11 mouse cellular contexts compared by ENCODE assay signal in genomic region chr10:107662372-107663065, GRCm38 (mm10). TPM values are rescaled to one million over a fixed set of nuclear protein-coding genes. Genes with fewer than 3 reads are reported as not detected.
DNase-seq lines count a peak whose midpoint lies in the region; ATAC-seq and TF ChIP-seq lines count a peak whose summit lies in the region.
"Had no signal": no experiment of that assay in that cellular context is flagged by ENCODE, and none has a peak within 500 bp of the region (broad histone marks: within the 10 kb centered on the region; RNA-seq: fewer than 3 reads in every experiment).

No protein-coding gene starts in this region.

- no peaks in the 10 kb centered on the region for H3K79me3 ChIP-seq in C2C12 (ENCODE audit: low read depth)

- no peak overlapping the region for H3ac ChIP-seq in C2C12 (ENCODE audit: control insufficient read depth, insufficient read length, low read depth)

- peak; percentile 61; the same call in 1 of the 2 replicates for ATAC-seq in forebrain, embryonic 11.5 days (replicated peaks; ENCODE audit: low FRiP score)
- ATAC-seq in forebrain, embryonic 13.5 days: peak; percentile 92
- ATAC-seq in neural tube, embryonic 15.5 days (ENCODE audit: low FRiP score): no peak; the same call in 1 of the 2 replicates

- no peak overlapping the region for H3K27ac ChIP-seq in forebrain, embryonic 11.5 days (ENCODE audit: low read depth, low read length)
- H3K27ac ChIP-seq in forebrain, embryonic 10.5 days: no peak overlapping the region
- H3K27ac ChIP-seq in forebrain, embryonic 13.5 days: no peak overlapping the region
- no peak overlapping the region for H3K27ac ChIP-seq in neural tube, embryonic 15.5 days (replicated peaks)
- H3K27ac ChIP-seq: neural tube, embryonic 12.5 days had no signal

- H3K4me3 ChIP-seq in forebrain, embryonic 11.5 days (ENCODE audit: low read depth, low read length): no peak overlapping the region
- H3K4me3 ChIP-seq in forebrain, embryonic 10.5 days: no peak overlapping the region
- H3K4me3 ChIP-seq in C2C12 (ENCODE audit: insufficient read depth, poor library complexity, severe bottlenecking): no peak overlapping the region
- no peak overlapping the region for H3K4me3 ChIP-seq in forebrain, embryonic 13.5 days
- H3K4me3 ChIP-seq in neural tube, embryonic 15.5 days (replicated peaks): no peak overlapping the region
- H3K4me3 ChIP-seq: neural tube, embryonic 12.5 days had no signal

- H3K36me3 ChIP-seq in forebrain, embryonic 11.5 days (ENCODE audit: control insufficient read depth, insufficient read depth, low read length): no peaks in the 10 kb centered on the region
- no peaks in the 10 kb centered on the region for H3K36me3 ChIP-seq in forebrain, embryonic 10.5 days (replicated peaks)
- no peaks in the 10 kb centered on the region for H3K36me3 ChIP-seq in C2C12 (ENCODE audit: control insufficient read depth, insufficient read depth)
- H3K36me3 ChIP-seq in forebrain, embryonic 13.5 days (ENCODE audit: poor library complexity, severe bottlenecking): no peaks in the 10 kb centered on the region
- no peaks in the 10 kb centered on the region for H3K36me3 ChIP-seq in neural tube, embryonic 15.5 days
- H3K36me3 ChIP-seq: neural tube, embryonic 12.5 days had no signal

- no peaks in the 10 kb centered on the region for H3K27me3 ChIP-seq in forebrain, embryonic 11.5 days (ENCODE audit: control insufficient read depth, insufficient read depth, low read length)
- no peaks in the 10 kb centered on the region for H3K27me3 ChIP-seq in forebrain, embryonic 10.5 days (ENCODE audit: poor library complexity, severe bottlenecking)
- H3K27me3 ChIP-seq in C2C12 (ENCODE audit: control insufficient read depth, insufficient read depth, insufficient read length): no peaks in the 10 kb centered on the region
- no peaks in the 10 kb centered on the region for H3K27me3 ChIP-seq in forebrain, embryonic 13.5 days
- H3K27me3 ChIP-seq in neural tube, embryonic 15.5 days (replicated peaks): no peaks in the 10 kb centered on the region
- H3K27me3 ChIP-seq: CH12.LX; neural tube, embryonic 12.5 days had no signal

- no peaks in the 10 kb centered on the region for H3K9me3 ChIP-seq in forebrain, embryonic 11.5 days (ENCODE audit: control insufficient read depth, low read length)
- no peaks in the 10 kb centered on the region for H3K9me3 ChIP-seq in forebrain, embryonic 10.5 days
- H3K9me3 ChIP-seq in forebrain, embryonic 13.5 days (replicated peaks): no peaks in the 10 kb centered on the region
- H3K9me3 ChIP-seq in neural tube, embryonic 15.5 days (replicated peaks): no peaks in the 10 kb centered on the region
- H3K9me3 ChIP-seq: neural tube, embryonic 12.5 days had no signal

- DNase-seq in forebrain, embryonic 11.5 days (ENCODE audit: low spot score): no peak
- no peak for DNase-seq in forebrain, embryonic 10.5 days (ENCODE audit: extremely low spot score, low spot score)
- DNase-seq in left cerebral cortex, postnatal 14 days (ENCODE audit: low spot score in 2 of 2): peak; percentile 23 to 56
- DNase-seq in right cerebral cortex, adult 2 months (ENCODE audit: low spot score in 2 of 2): peak; percentile 40 to 54
- DNase-seq in testis, postnatal 10 days (ENCODE audit: low spot score): no peak

- no peak overlapping the region for H3K4me2 ChIP-seq in forebrain, embryonic 11.5 days (ENCODE audit: low read depth, low read length, severe bottlenecking)
- no peak overlapping the region for H3K4me2 ChIP-seq in forebrain, embryonic 13.5 days
- H3K4me2 ChIP-seq in neural tube, embryonic 15.5 days: no peak overlapping the region
- H3K4me2 ChIP-seq: neural tube, embryonic 12.5 days had no signal

- intact Hi-C loops in left cerebral cortex, postnatal 14 days (cut with DNase I): no loop called here

- no peak for TF ChIP-seq CTCF in C2C12 (IDR thresholded peaks at IDR 0.05; ENCODE audit: control insufficient read depth, insufficient read depth, insufficient read length)

- no peak overlapping the region for H3K9ac ChIP-seq in forebrain, embryonic 11.5 days (ENCODE audit: low read length)
- no peak overlapping the region for H3K9ac ChIP-seq in forebrain, embryonic 13.5 days
- H3K9ac ChIP-seq in neural tube, embryonic 15.5 days (replicated peaks): no peak overlapping the region
- H3K9ac ChIP-seq: neural tube, embryonic 12.5 days had no signal

- H3K79me2 ChIP-seq in C2C12 (ENCODE audit: control insufficient read depth, insufficient read depth): no peaks in the 10 kb centered on the region

- no peaks in the 10 kb centered on the region for H3K4me1 ChIP-seq in forebrain, embryonic 11.5 days (replicated peaks; ENCODE audit: control insufficient read depth, insufficient read depth, low read length)
- H3K4me1 ChIP-seq in forebrain, embryonic 10.5 days: no peaks in the 10 kb centered on the region
- no peaks in the 10 kb centered on the region for H3K4me1 ChIP-seq in forebrain, embryonic 13.5 days
- H3K4me1 ChIP-seq in neural tube, embryonic 15.5 days: no peaks in the 10 kb centered on the region
- H3K4me1 ChIP-seq: neural tube, embryonic 12.5 days had no signal

- 66% methylated on average over 5 of the region's 5 CpGs for WGBS in forebrain, embryonic 11.5 days
- WGBS in forebrain, embryonic 10.5 days: 78% methylated on average over 5 of the region's 5 CpGs
- 51% methylated on average over 5 of the region's 5 CpGs for WGBS in forebrain, embryonic 13.5 days
- 45% methylated on average over 5 of the region's 5 CpGs for WGBS in neural tube, embryonic 15.5 days

TF ChIP-seq in C2C12, 6 proteins besides CTCF, POLR2A, EP300 and RAD21:
- TF ChIP-seq USF1 (IDR thresholded peaks at IDR 0.05; ENCODE audit: low read depth) (no peak), MYOD1 (IDR thresholded peaks at IDR 0.05; ENCODE audit: control insufficient read depth, insufficient read length, low read depth) (peak; percentile 54), FOSL1 (IDR thresholded peaks at IDR 0.05; ENCODE audit: insufficient read depth, low read length, poor library complexity, severe bottlenecking) (peak; percentile 76), CEBPB (IDR thresholded peaks at IDR 0.05; ENCODE audit: low read depth) (no peak)

RNA-seq across cellular contexts. Expression of gene Ptprq, which starts 57.3 kb away (rescaled TPM):
- not detected in 2 replicates for polyA plus RNA-seq in forebrain, embryonic 11.5 days (2014; fragmentation: Nextera tagmentation; extraction: Ambion mirVana)
- 0.02 and 0.04 TPM in 2 replicates for polyA plus RNA-seq in forebrain, embryonic 10.5 days (2016; fragmentation: Nextera tagmentation; extraction: Ambion mirVana)
- polyA plus RNA-seq in C2C12 (2012; fragmentation: generic; extraction: Trizol): 0.02 TPM
- polyA plus RNA-seq in forebrain, embryonic 13.5 days (2015; fragmentation: Nextera tagmentation; extraction: Ambion mirVana): 0.03 TPM in 1 of 2 replicates, not detected in the other
- total RNA-seq in left cerebral cortex, postnatal 14 days (2021): under 1 TPM in 1 of 2 experiments, not detected in 1; 0.08 TPM
- polyA plus RNA-seq in neural tube, embryonic 15.5 days (2015; fragmentation: Nextera tagmentation; extraction: Ambion mirVana): 0.15 and 0.27 TPM in 2 replicates
- total RNA-seq: CH12.LX; common myeloid progenitor, adult 5-6 weeks had no signal

Comparison
In these comparisons a context has a peak if more than half of its experiments do, and no peak if none do; other contexts are left out.
1. DNase-seq: peak in left cerebral cortex, postnatal 14 days (2 of 2) and right cerebral cortex, adult 2 months (2 of 2); none in forebrain, embryonic 11.5 days (single experiment), forebrain, embryonic 10.5 days (single experiment) and testis, postnatal 10 days (single experiment).